Mouse (Mus musculus): ENCODE results near the gene Calcoco2. TPM values are rescaled to one million over a fixed set of nuclear protein-coding genes. Genes with fewer than 3 reads are reported as not detected.
"Not testable (repeated sequence)": the region's sequence is repeated elsewhere in the genome, so short reads cannot be mapped to it uniquely, and the experiment has no call there.

Calcoco2 gene
- polyA plus RNA-seq, 1 experiment, result not detected

- no peaks in the 10 kb centered on the region for H3K4me1 ChIP-seq (ENCODE audit: control insufficient read depth, insufficient read depth, low read length)
- no peak overlapping the region for H3K27ac ChIP-seq (ENCODE audit: insufficient read depth, low read depth, low read length)
- no peak for TF ChIP-seq CTCF (IDR thresholded peaks at IDR 0.05; ENCODE audit: low read depth, low read length)
- no peak for TF ChIP-seq POLR2A (IDR thresholded peaks at IDR 0.05; ENCODE audit: borderline replicate concordance, low read depth, low read length)
- no peak overlapping the region for H3K4me3 ChIP-seq (ENCODE audit: insufficient read depth, low read length)
Measured at GRCm38 (mm10) chr11:96119401-96119800, 7.6 kb upstream of the Calcoco2 start.

GRCm38 (mm10) chr11:96116925-96117324, 5.2 kb upstream of the Calcoco2 start:
- not testable (repeated sequence) for H3K27ac ChIP-seq (ENCODE audit: insufficient read depth, low read depth, low read length); H3K4me1 ChIP-seq (ENCODE audit: control insufficient read depth, insufficient read depth, low read length); H3K4me3 ChIP-seq (ENCODE audit: insufficient read depth, low read length)

GRCm38 (mm10) chr11:96116116-96116515, 4.4 kb upstream of the Calcoco2 start:
- TF ChIP-seq CTCF (IDR thresholded peaks at IDR 0.05; ENCODE audit: low read depth, low read length) (no peak), POLR2A (IDR thresholded peaks at IDR 0.05; ENCODE audit: borderline replicate concordance, low read depth, low read length) (no peak)
- Histone ChIP-seq H3K4me1 (ENCODE audit: control insufficient read depth, insufficient read depth, low read length) (no peaks in the 10 kb centered on the region), H3K27ac (ENCODE audit: insufficient read depth, low read depth, low read length) (no peak overlapping the region), H3K4me3 (ENCODE audit: insufficient read depth, low read length) (no peak overlapping the region)

GRCm38 (mm10) chr11:96115416-96115815, 3.7 kb upstream of the Calcoco2 start:
- no peaks in the 10 kb centered on the region for H3K4me1 ChIP-seq (ENCODE audit: control insufficient read depth, insufficient read depth, low read length)
- no peak overlapping the region for H3K4me3 ChIP-seq (ENCODE audit: insufficient read depth, low read length)
- no peak overlapping the region for H3K27ac ChIP-seq (ENCODE audit: insufficient read depth, low read depth, low read length)
- TF ChIP-seq POLR2A (IDR thresholded peaks at IDR 0.05; ENCODE audit: borderline replicate concordance, low read depth, low read length) (no peak), CTCF (IDR thresholded peaks at IDR 0.05; ENCODE audit: low read depth, low read length) (no peak)

GRCm38 (mm10) chr11:96114077-96114476, 2.3 kb upstream of the Calcoco2 start:
- Histone ChIP-seq H3K4me1 (ENCODE audit: control insufficient read depth, insufficient read depth, low read length) (no peaks in the 10 kb centered on the region), H3K4me3 (ENCODE audit: insufficient read depth, low read length) (no peak overlapping the region), H3K27ac (ENCODE audit: insufficient read depth, low read depth, low read length) (no peak overlapping the region)
- TF ChIP-seq POLR2A (IDR thresholded peaks at IDR 0.05; ENCODE audit: borderline replicate concordance, low read depth, low read length) (no peak), CTCF (IDR thresholded peaks at IDR 0.05; ENCODE audit: low read depth, low read length) (no peak)

- H3K27ac ChIP-seq (ENCODE audit: insufficient read depth, low read depth, low read length); H3K4me3 ChIP-seq (ENCODE audit: insufficient read depth, low read length); H3K4me1 ChIP-seq (ENCODE audit: control insufficient read depth, insufficient read depth, low read length): not testable (repeated sequence)
Measured at GRCm38 (mm10) chr11:96110950-96111349, 814 bp downstream of the Calcoco2 start.

GRCm38 (mm10) chr11:96108376-96108775, 3.4 kb downstream of the Calcoco2 start:
- Histone ChIP-seq H3K4me3 (ENCODE audit: insufficient read depth, low read length) (no peak overlapping the region), H3K4me1 (ENCODE audit: control insufficient read depth, insufficient read depth, low read length) (no peaks in the 10 kb centered on the region), H3K27ac (ENCODE audit: insufficient read depth, low read depth, low read length) (no peak overlapping the region)
- TF ChIP-seq CTCF (IDR thresholded peaks at IDR 0.05; ENCODE audit: low read depth, low read length), result no peak
- no peak for TF ChIP-seq POLR2A (IDR thresholded peaks at IDR 0.05; ENCODE audit: borderline replicate concordance, low read depth, low read length)

- H3K4me3 ChIP-seq (ENCODE audit: insufficient read depth, low read length), result no peak overlapping the region
- H3K27ac ChIP-seq (ENCODE audit: insufficient read depth, low read depth, low read length), result no peak overlapping the region
- H3K4me1 ChIP-seq (ENCODE audit: control insufficient read depth, insufficient read depth, low read length), result no peaks in the 10 kb centered on the region
- TF ChIP-seq CTCF (IDR thresholded peaks at IDR 0.05; ENCODE audit: low read depth, low read length) (peak; percentile 81), POLR2A (IDR thresholded peaks at IDR 0.05; ENCODE audit: borderline replicate concordance, low read depth, low read length) (no peak)
Measured at GRCm38 (mm10) chr11:96093361-96093760, 18.4 kb downstream of the Calcoco2 start.

GRCm38 (mm10) chr11:96092674-96093291, 19.0 kb downstream of the Calcoco2 start:
- Histone ChIP-seq H3K4me3 (ENCODE audit: insufficient read depth, low read length) (no peak overlapping the region), H3K27ac (ENCODE audit: insufficient read depth, low read depth, low read length) (no peak overlapping the region), H3K4me1 (ENCODE audit: control insufficient read depth, insufficient read depth, low read length) (no peaks in the 10 kb centered on the region)
- TF ChIP-seq POLR2A (IDR thresholded peaks at IDR 0.05; ENCODE audit: borderline replicate concordance, low read depth, low read length), result no peak
- no peak for TF ChIP-seq CTCF (IDR thresholded peaks at IDR 0.05; ENCODE audit: low read depth, low read length)

GRCm38 (mm10) chr11:96091073-96091472, 20.7 kb downstream of the Calcoco2 start:
- H3K4me3 ChIP-seq (ENCODE audit: insufficient read depth, low read length), result no peak overlapping the region
- TF ChIP-seq POLR2A (IDR thresholded peaks at IDR 0.05; ENCODE audit: borderline replicate concordance, low read depth, low read length), result no peak
- no peak for TF ChIP-seq CTCF (IDR thresholded peaks at IDR 0.05; ENCODE audit: low read depth, low read length)
- no peak overlapping the region for H3K27ac ChIP-seq (ENCODE audit: insufficient read depth, low read depth, low read length)
- no peaks in the 10 kb centered on the region for H3K4me1 ChIP-seq (ENCODE audit: control insufficient read depth, insufficient read depth, low read length)

- H3K4me3 ChIP-seq (ENCODE audit: insufficient read depth, low read length), result no peak overlapping the region
- no peak for TF ChIP-seq POLR2A (IDR thresholded peaks at IDR 0.05; ENCODE audit: borderline replicate concordance, low read depth, low read length)
- TF ChIP-seq CTCF (IDR thresholded peaks at IDR 0.05; ENCODE audit: low read depth, low read length), result no peak
- no peaks in the 10 kb centered on the region for H3K4me1 ChIP-seq (ENCODE audit: control insufficient read depth, insufficient read depth, low read length)
Measured at GRCm38 (mm10) chr11:96087981-96088380, 23.8 kb downstream of the Calcoco2 start.

More at GRCm38 (mm10) chr11:96087981-96088380, 23.8 kb downstream of the Calcoco2 start:
- no peak overlapping the region for H3K27ac ChIP-seq (ENCODE audit: insufficient read depth, low read depth, low read length)
